Mouse (Mus musculus): ENCODE results near the gene Hnrnpf.
A peak's percentile ranks its signal among the peaks of the same experiment; 100 is the strongest.

GRCm38 (mm10) chr6:117879408-117880115 is 20.6 kb upstream of the Hnrnpf start:
- TF ChIP-seq CTCF (IDR thresholded peaks at IDR 0.05; ENCODE audit: low read depth, low read length) (peak; percentile 96), POLR2A (IDR thresholded peaks at IDR 0.05; ENCODE audit: extremely low read depth, insufficient read depth, low read length) (peak; percentile 81)
